Mouse (Mus musculus): ENCODE results near the gene Angel1. TPM values are rescaled to one million over a fixed set of nuclear protein-coding genes. Genes with fewer than 3 reads are reported as not detected.

The Angel1 gene
- polyA plus RNA-seq, 1 experiment = 2.1 TPM

- Histone ChIP-seq H3K4me3 (ENCODE audit: insufficient read depth, low read length) (no peak overlapping the region), H3K27ac (ENCODE audit: insufficient read depth, low read length) (no peak overlapping the region), H3K4me1 (ENCODE audit: control insufficient read depth, insufficient read depth, low read length) (no peaks in the 10 kb centered on the region)
- TF ChIP-seq POLR2A (IDR thresholded peaks at IDR 0.05; ENCODE audit: low read depth, low read length) = no peak
- no peak for TF ChIP-seq CTCF (IDR thresholded peaks at IDR 0.05; ENCODE audit: borderline replicate concordance, insufficient read depth, low read length)
Measured at GRCm38 (mm10) chr12:86660466-86660865, 65.8 kb downstream of the Angel1 start.

GRCm38 (mm10) chr12:86659447-86659968, 66.8 kb downstream of the Angel1 start:
- Histone ChIP-seq H3K27ac (ENCODE audit: insufficient read depth, low read length) (no peak overlapping the region), H3K4me3 (ENCODE audit: insufficient read depth, low read length) (no peak overlapping the region), H3K4me1 (ENCODE audit: control insufficient read depth, insufficient read depth, low read length) (no peaks in the 10 kb centered on the region)
- TF ChIP-seq POLR2A (IDR thresholded peaks at IDR 0.05; ENCODE audit: low read depth, low read length) (no peak), CTCF (IDR thresholded peaks at IDR 0.05; ENCODE audit: borderline replicate concordance, insufficient read depth, low read length) (no peak)

GRCm38 (mm10) chr12:86652570-86653041, 73.7 kb downstream of the Angel1 start:
- Histone ChIP-seq H3K4me3 (ENCODE audit: insufficient read depth, low read length) (no peak overlapping the region), H3K27ac (ENCODE audit: insufficient read depth, low read length) (no peak overlapping the region)
- TF ChIP-seq CTCF (IDR thresholded peaks at IDR 0.05; ENCODE audit: borderline replicate concordance, insufficient read depth, low read length) (no peak), POLR2A (IDR thresholded peaks at IDR 0.05; ENCODE audit: low read depth, low read length) (no peak)

GRCm38 (mm10) chr12:86651301-86651860, 74.9 kb downstream of the Angel1 start:
- Histone ChIP-seq H3K4me3 (ENCODE audit: insufficient read depth, low read length) (no peak overlapping the region), H3K4me1 (ENCODE audit: control insufficient read depth, insufficient read depth, low read length) (0 out of 2 replicates have a peak, but pooled peaks cover 2% of the 10 kb centered on the region), H3K27ac (ENCODE audit: insufficient read depth, low read length) (no peak overlapping the region)
- TF ChIP-seq POLR2A (IDR thresholded peaks at IDR 0.05; ENCODE audit: low read depth, low read length) = no peak
- TF ChIP-seq CTCF (IDR thresholded peaks at IDR 0.05; ENCODE audit: borderline replicate concordance, insufficient read depth, low read length) = no peak

More at GRCm38 (mm10) chr12:86652570-86653041, 73.7 kb downstream of the Angel1 start:
- H3K4me1 ChIP-seq (ENCODE audit: control insufficient read depth, insufficient read depth, low read length) = 0 out of 2 replicates have a peak, but pooled peaks cover 2% of the 10 kb centered on the region

Other genes with a start within 250 kb of the Angel1 start
- gene Vash1, start 47.8 kb downstream of the Angel1 start, polyA plus RNA-seq (2011; ENCODE audit: insufficient read length, low read depth, missing spikeins) = 1.0 and 1.8 TPM in 2 replicates
- not detected in 2 replicates for gene Lrrc74a, start 7.9 kb upstream of the Angel1 start, polyA plus RNA-seq (2011; ENCODE audit: insufficient read length, low read depth, missing spikeins)
- gene Irf2bpl, start 158.3 kb upstream of the Angel1 start, polyA plus RNA-seq (2011; ENCODE audit: insufficient read length, low read depth, missing spikeins) = 36.4 and 39.1 TPM in 2 replicates
- 25.1 and 30.6 TPM in 2 replicates for gene Cipc, start 220.6 kb upstream of the Angel1 start, polyA plus RNA-seq (2011; ENCODE audit: insufficient read length, low read depth, missing spikeins)

Data from embryonic fibroblast, embryonic 13.5 days (primary cell).